Mouse (Mus musculus): ENCODE results near the gene Prss57. TPM values are rescaled to one million over a fixed set of nuclear protein-coding genes. Genes with fewer than 3 reads are reported as not detected.

The Prss57 gene
- polyA plus RNA-seq, 1 experiment = 2.1 TPM

GRCm38 (mm10) chr10:79788386-79789158, 2.2 kb downstream of the Prss57 start:
- TF ChIP-seq CTCF (IDR thresholded peaks at IDR 0.05; ENCODE audit: extremely low read depth, insufficient read depth, low read length) = peak; percentile 86
- TF ChIP-seq POLR2A (IDR thresholded peaks at IDR 0.05; ENCODE audit: extremely low read depth, insufficient read depth, low read length) = no peak
- Histone ChIP-seq H3K4me1 (ENCODE audit: control insufficient read depth, insufficient read depth, low read length) (0 out of 2 replicates have a peak, but pooled peaks cover 2% of the 10 kb centered on the region), H3K27ac (ENCODE audit: insufficient read depth, low read length) (no peak overlapping the region), H3K4me3 (ENCODE audit: insufficient read depth, low read length) (no peak overlapping the region)

DNA sequence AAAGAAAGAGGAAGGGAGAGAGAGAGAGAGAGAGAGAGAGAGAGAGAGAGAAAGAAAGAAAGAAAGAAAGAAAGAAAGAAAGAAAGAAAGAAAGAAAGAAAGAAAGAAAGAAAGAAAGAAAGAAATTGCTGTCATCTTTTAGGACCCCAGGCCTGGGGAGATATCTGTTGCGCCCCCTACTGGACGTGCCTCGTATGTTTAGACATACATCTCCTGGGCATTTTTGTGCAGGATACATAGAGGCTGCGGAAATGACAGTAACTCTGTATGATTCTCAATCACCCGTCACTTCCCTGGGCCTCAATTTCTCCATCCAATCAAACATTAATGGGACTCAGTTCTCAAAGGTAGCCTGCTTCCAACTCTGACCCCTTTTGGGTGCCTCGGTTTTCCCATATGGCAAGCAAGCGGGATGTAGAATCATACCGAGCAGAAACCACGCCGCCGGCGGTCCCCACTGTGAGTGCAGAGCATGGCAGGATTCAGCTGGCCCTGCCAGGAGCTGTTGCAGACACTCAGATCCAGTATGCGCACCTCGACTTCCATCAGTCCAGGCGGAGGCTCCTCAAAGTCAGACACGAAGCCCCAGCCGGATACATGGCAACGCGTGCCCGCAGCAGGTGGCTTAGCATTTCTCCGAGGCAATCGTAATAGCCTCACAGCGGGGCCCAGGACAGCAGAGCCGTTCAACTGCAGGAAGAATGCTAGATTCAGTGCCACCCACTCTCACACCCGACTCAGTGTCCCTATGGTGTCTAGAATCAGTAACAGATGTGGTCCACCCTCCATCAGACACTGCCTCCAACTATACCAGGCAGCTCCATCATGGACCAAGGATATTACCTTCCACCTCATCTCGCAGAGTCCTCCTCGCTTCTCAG, 6.6 kb downstream of the Prss57 start:
- TF ChIP-seq POLR2A (IDR thresholded peaks at IDR 0.05; ENCODE audit: extremely low read depth, insufficient read depth, low read length) (no peak), CTCF (IDR thresholded peaks at IDR 0.05; ENCODE audit: extremely low read depth, insufficient read depth, low read length) (peak; percentile 41)
- Histone ChIP-seq H3K4me1 (ENCODE audit: control insufficient read depth, insufficient read depth, low read length) (peaks cover 2% of the 10 kb centered on the region; the same call in 1 of the 2 replicates), H3K4me3 (ENCODE audit: insufficient read depth, low read length) (no peak overlapping the region), H3K27ac (ENCODE audit: insufficient read depth, low read length) (no peak overlapping the region)

DNA sequence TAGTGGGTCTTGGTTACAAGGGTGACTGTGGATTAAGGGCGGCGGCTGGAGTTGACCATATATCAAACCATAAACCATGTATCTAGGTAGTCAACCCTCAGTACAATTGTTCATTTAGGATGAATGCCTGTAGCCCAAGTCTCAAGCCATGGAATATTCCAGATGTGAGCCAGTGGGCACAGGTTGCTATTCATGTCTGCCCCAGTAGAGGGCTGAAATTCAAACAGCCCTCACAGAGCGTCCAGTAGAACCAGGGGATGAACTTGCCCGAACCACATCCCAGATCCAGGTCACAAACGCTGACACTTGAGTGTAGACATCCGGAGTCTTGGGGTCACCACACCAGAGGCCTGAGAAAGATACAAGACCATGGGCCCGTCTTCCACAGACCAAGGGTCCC, 7.7 kb downstream of the Prss57 start:
- no peak overlapping the region for H3K27ac ChIP-seq (ENCODE audit: insufficient read depth, low read length)
- H3K4me3 ChIP-seq (ENCODE audit: insufficient read depth, low read length) = no peak overlapping the region
- TF ChIP-seq CTCF (IDR thresholded peaks at IDR 0.05; ENCODE audit: extremely low read depth, insufficient read depth, low read length) (peak; percentile 20; the same call in 1 of the 2 replicates), POLR2A (IDR thresholded peaks at IDR 0.05; ENCODE audit: extremely low read depth, insufficient read depth, low read length) (no peak)
- H3K4me1 ChIP-seq (ENCODE audit: control insufficient read depth, insufficient read depth, low read length) = peaks cover 2% of the 10 kb centered on the region; the same call in 1 of the 2 replicates

GRCm38 (mm10) chr10:79781956-79782355, 8.8 kb downstream of the Prss57 start:
- TF ChIP-seq POLR2A (IDR thresholded peaks at IDR 0.05; ENCODE audit: extremely low read depth, insufficient read depth, low read length) (no peak), CTCF (IDR thresholded peaks at IDR 0.05; ENCODE audit: extremely low read depth, insufficient read depth, low read length) (no peak)
- peaks cover 2% of the 10 kb centered on the region; the same call in 1 of the 2 replicates for H3K4me1 ChIP-seq (ENCODE audit: control insufficient read depth, insufficient read depth, low read length)
- no peak overlapping the region for H3K4me3 ChIP-seq (ENCODE audit: insufficient read depth, low read length)
- H3K27ac ChIP-seq (ENCODE audit: insufficient read depth, low read length) = no peak overlapping the region

DNA sequence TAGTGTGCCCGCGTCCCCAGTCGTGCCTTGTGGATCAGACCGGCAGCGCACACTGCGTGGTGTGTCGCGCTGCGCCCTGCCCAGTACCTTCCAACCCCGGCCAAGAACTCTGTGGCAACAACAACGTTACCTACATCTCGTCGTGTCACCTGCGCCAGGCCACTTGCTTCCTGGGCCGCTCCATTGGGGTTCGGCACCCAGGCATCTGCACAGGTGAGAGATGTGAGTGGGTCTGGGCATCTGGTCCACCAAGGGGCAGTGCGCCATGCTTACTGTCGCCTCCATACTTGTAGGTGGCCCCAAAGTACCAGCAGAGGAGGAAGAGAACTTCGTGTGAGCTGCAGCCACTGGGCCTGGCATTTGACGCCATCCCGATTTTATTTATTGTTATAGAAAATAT, 9.6 kb downstream of the Prss57 start:
- Histone ChIP-seq H3K27ac (ENCODE audit: insufficient read depth, low read length) (no peak overlapping the region), H3K4me1 (ENCODE audit: control insufficient read depth, insufficient read depth, low read length) (peaks cover 2% of the 10 kb centered on the region; the same call in 1 of the 2 replicates), H3K4me3 (ENCODE audit: insufficient read depth, low read length) (peak overlapping the region; percentile 39)
- no peak for TF ChIP-seq POLR2A (IDR thresholded peaks at IDR 0.05; ENCODE audit: extremely low read depth, insufficient read depth, low read length)
- TF ChIP-seq CTCF (IDR thresholded peaks at IDR 0.05; ENCODE audit: extremely low read depth, insufficient read depth, low read length) = no peak

DNA sequence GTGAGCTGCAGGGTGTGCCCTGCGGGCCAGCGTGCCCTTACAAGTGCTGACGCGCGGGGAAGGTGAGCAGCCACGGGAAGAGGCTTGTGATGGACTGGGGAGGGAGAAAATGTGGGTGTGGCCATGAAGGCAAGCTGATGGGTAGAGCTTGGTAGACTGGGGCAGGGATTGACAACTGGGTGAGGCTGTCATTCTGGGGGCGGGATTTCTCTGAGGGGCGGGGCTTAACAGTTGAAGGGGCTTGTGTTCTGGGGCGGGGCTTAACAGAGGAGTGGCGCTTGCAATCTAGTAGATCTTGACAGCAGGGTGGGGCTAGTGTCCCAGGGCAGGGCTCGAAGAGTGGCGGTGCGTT, 10.1 kb downstream of the Prss57 start:
- Histone ChIP-seq H3K4me3 (ENCODE audit: insufficient read depth, low read length) (peak overlapping the region; percentile 39), H3K4me1 (ENCODE audit: control insufficient read depth, insufficient read depth, low read length) (peaks cover 2% of the 10 kb centered on the region; the same call in 1 of the 2 replicates), H3K27ac (ENCODE audit: insufficient read depth, low read length) (no peak overlapping the region)
- no peak for TF ChIP-seq POLR2A (IDR thresholded peaks at IDR 0.05; ENCODE audit: extremely low read depth, insufficient read depth, low read length)
- TF ChIP-seq CTCF (IDR thresholded peaks at IDR 0.05; ENCODE audit: extremely low read depth, insufficient read depth, low read length) = no peak

DNA sequence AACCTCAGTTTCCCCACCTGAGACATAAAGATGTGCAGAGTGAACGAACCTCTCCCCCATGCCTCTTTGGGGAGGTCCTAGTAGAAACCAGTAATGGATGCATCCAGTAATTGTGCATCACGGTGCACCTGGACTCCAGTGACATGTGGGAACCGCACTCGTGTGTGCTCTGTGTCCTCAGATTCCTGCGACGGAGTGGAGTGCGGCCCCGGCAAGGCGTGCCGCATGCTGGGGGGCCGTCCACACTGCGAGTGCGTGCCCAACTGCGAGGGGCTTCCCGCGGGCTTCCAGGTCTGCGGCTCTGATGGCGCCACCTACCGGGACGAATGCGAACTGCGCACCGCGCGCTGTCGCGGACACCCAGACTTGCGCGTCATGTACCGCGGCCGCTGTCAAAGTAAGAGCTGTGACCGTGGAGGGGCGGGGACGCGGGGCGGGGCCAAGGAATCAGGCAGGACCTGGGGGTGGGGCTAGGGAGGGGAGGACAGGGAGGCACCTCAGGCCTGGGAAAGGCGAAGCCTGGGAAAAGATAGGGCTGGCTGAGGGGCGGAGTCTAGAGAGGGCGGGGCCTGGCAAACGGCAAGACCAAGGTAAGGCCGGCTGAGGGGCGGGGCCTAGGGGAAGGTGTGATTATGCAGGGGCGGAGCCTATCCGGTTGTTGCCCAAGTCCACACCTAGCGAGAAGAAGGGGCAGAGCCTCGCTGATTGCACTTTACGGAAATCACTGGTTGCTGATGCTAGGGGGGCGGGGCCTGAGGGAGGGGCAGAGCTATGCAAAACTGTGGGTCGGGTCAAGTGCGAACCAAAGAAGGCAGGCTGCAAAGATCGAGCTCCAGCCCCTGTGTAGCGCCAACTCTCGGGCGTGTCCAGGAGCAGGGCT, 10.7 kb downstream of the Prss57 start:
- no peak for TF ChIP-seq POLR2A (IDR thresholded peaks at IDR 0.05; ENCODE audit: extremely low read depth, insufficient read depth, low read length)
- peak; percentile 67 for TF ChIP-seq CTCF (IDR thresholded peaks at IDR 0.05; ENCODE audit: extremely low read depth, insufficient read depth, low read length)
- Histone ChIP-seq H3K27ac (ENCODE audit: insufficient read depth, low read length) (no peak overlapping the region), H3K4me3 (ENCODE audit: insufficient read depth, low read length) (peak overlapping the region; percentile 39), H3K4me1 (ENCODE audit: control insufficient read depth, insufficient read depth, low read length) (peaks cover 2% of the 10 kb centered on the region; the same call in 1 of the 2 replicates)

- H3K4me1 ChIP-seq (ENCODE audit: control insufficient read depth, insufficient read depth, low read length) = peaks cover 2% of the 10 kb centered on the region; the same call in 1 of the 2 replicates
- H3K4me3 ChIP-seq (ENCODE audit: insufficient read depth, low read length) = no peak overlapping the region
- no peak overlapping the region for H3K27ac ChIP-seq (ENCODE audit: insufficient read depth, low read length)
- TF ChIP-seq POLR2A (IDR thresholded peaks at IDR 0.05; ENCODE audit: extremely low read depth, insufficient read depth, low read length) = no peak
Measured at GRCm38 (mm10) chr10:79779193-79779592, 11.6 kb downstream of the Prss57 start.

DNA sequence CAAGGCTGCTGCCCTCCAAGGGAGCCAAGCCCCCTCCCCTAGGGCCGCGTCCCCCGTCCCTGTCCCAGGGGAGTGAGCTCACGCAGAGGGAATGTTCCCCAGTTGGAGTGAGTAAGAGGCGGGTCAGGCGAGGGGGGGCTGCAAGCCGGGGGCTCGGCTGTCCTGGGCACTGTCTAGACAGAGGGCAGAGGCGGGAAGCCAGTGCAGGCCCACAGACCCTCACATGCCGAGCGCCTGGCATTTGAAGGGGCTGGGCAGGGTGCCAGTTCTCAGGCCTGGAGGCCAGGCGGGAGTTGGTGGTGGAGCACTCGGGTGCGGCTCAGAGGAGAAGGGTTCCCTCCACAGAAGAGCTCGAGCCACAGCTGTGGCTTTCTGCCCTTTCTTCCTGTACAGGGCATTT, 12.8 kb downstream of the Prss57 start:
- no peak for TF ChIP-seq POLR2A (IDR thresholded peaks at IDR 0.05; ENCODE audit: extremely low read depth, insufficient read depth, low read length)
- no peak for TF ChIP-seq CTCF (IDR thresholded peaks at IDR 0.05; ENCODE audit: extremely low read depth, insufficient read depth, low read length)
- Histone ChIP-seq H3K4me3 (ENCODE audit: insufficient read depth, low read length) (no peak overlapping the region), H3K27ac (ENCODE audit: insufficient read depth, low read length) (no peak overlapping the region), H3K4me1 (ENCODE audit: control insufficient read depth, insufficient read depth, low read length) (peaks cover 2% of the 10 kb centered on the region; the same call in 1 of the 2 replicates)
